Mouse (Mus musculus): ENCODE results near the gene Vps18.

GRCm38 (mm10) chr2:119294411-119294810 lies 5.9 kb downstream of the Vps18 start:
- TF ChIP-seq CHD2 (IDR thresholded peaks at IDR 0.05; ENCODE audit: low read depth, low read length), result no peak
- TF ChIP-seq ZNF384 (IDR thresholded peaks at IDR 0.05; ENCODE audit: low read depth, low read length), result no peak
- TF ChIP-seq MAFK (IDR thresholded peaks at IDR 0.05; ENCODE audit: insufficient read depth, low read depth, low read length), result no peak
- TF ChIP-seq ZC3H11A (IDR thresholded peaks at IDR 0.05; ENCODE audit: borderline replicate concordance, low read depth, low read length), result no peak
